Mouse (Mus musculus) C2C12 (cell line): ENCODE data around the gene Psmd11. TPM values are rescaled to one million over a fixed set of nuclear protein-coding genes. Genes with fewer than 3 reads are reported as not detected.

Source experiments
- H3K27me3 ChIP-seq: one replicate; pipeline ENCODE4 v1.6.1; 2011; ENCODE audit not compliant: control insufficient read depth, insufficient read depth, insufficient read length
- H3K36me3 ChIP-seq: one replicate; pipeline ENCODE4 v1.6.1; 2011; ENCODE audit not compliant: control insufficient read depth, insufficient read depth
- H3K4me3 ChIP-seq: one replicate; pipeline ENCODE4 v1.5.1; 2011; ENCODE audit warnings: mild to moderate bottlenecking, control low read depth; ENCODE audit not compliant: poor library complexity, insufficient read depth, severe bottlenecking
- H3K79me2 ChIP-seq: one replicate; pipeline ENCODE4 v1.6.1; 2011; ENCODE audit not compliant: control insufficient read depth, insufficient read depth
- H3K79me3 ChIP-seq: one replicate; pipeline ENCODE4 v1.6.1; 2011; ENCODE audit warnings: low read depth, control low read depth
- H3ac ChIP-seq: one replicate; pipeline ENCODE3; 2011; ENCODE audit warnings: low read depth; ENCODE audit not compliant: control insufficient read depth, insufficient read length
- CEBPB ChIP-seq: IDR thresholded peaks from one replicate; pipeline ENCODE4 v1.6.1; 2011; ENCODE audit warnings: low read depth, mild to moderate bottlenecking, control low read depth, moderate library complexity
- CTCF ChIP-seq: IDR thresholded peaks from one replicate; pipeline ENCODE4 v1.5.1; 2011; ENCODE audit not compliant: control insufficient read depth, insufficient read depth, insufficient read length
- FOSL1 ChIP-seq: IDR thresholded peaks from one replicate; pipeline ENCODE4 v1.8.0; 2011; ENCODE audit warnings: mild to moderate bottlenecking, low read length; ENCODE audit not compliant: poor library complexity, insufficient read depth, severe bottlenecking
- MAX ChIP-seq: IDR thresholded peaks from one replicate; pipeline ENCODE4 v1.6.1; 2011; ENCODE audit warnings: mild to moderate bottlenecking, control low read depth
- MYOD1 ChIP-seq: IDR thresholded peaks from one replicate; pipeline ENCODE4 v1.6.1; 2011; ENCODE audit warnings: low read depth; ENCODE audit not compliant: control insufficient read depth, insufficient read length
- MYOG ChIP-seq: IDR thresholded peaks from one replicate; pipeline ENCODE4 v1.6.1; 2011; ENCODE audit not compliant: control insufficient read depth, insufficient read length; ENCODE audit errors: extremely low read depth
- USF1 ChIP-seq: IDR thresholded peaks from one replicate; pipeline ENCODE4 v1.6.1; 2011; ENCODE audit warnings: low read depth, mild to moderate bottlenecking, control low read depth, moderate library complexity
- polyA plus RNA-seq: library from polyadenylated mRNA; unstranded; fragments of >200 nt; fragmentation: generic; extraction: Trizol; gene quantifications from one replicate; pipeline ENCODE4 v1.2.1, GENCODE M21; 2012; ENCODE audit warnings: missing spikeins

Gene Psmd11
- polyA plus RNA-seq, 1 experiment = 82.9 TPM

- Histone ChIP-seq H3K4me3 (no peak overlapping the region), H3K79me2 (no peaks in the 10 kb centered on the region), H3K79me3 (no peaks in the 10 kb centered on the region), H3K27me3 (no peaks in the 10 kb centered on the region), H3K36me3 (no peaks in the 10 kb centered on the region), H3ac (peak overlapping the region; percentile 59)
- TF ChIP-seq CEBPB (no peak), FOSL1 (no peak), USF1 (no peak), MYOD1 (peak; percentile 65), MYOG (no peak)
These were observed 70.1 kb downstream of the Psmd11 start for GRCm38 (mm10) chr11:80498328-80499070.

- H3K27me3 ChIP-seq = no peaks in the 10 kb centered on the region
- H3K4me3 ChIP-seq = no peak overlapping the region
- H3K79me3 ChIP-seq = no peaks in the 10 kb centered on the region
- H3K36me3 ChIP-seq = no peaks in the 10 kb centered on the region
- H3ac ChIP-seq = no peak overlapping the region
- H3K79me2 ChIP-seq = no peaks in the 10 kb centered on the region
- no peak for TF ChIP-seq USF1
- peak; percentile 64 for TF ChIP-seq MAX
- TF ChIP-seq CTCF = no peak
- peak; percentile 89 for TF ChIP-seq MYOD1
- no peak for TF ChIP-seq CEBPB
- no peak for TF ChIP-seq FOSL1
These were observed 71.1 kb downstream of the Psmd11 start for GRCm38 (mm10) chr11:80499550-80499952.

GRCm38 (mm10) chr11:80503281-80503680 is 74.9 kb downstream of the Psmd11 start:
- Histone ChIP-seq H3K36me3 (no peaks in the 10 kb centered on the region), H3ac (no peak overlapping the region), H3K79me3 (no peaks in the 10 kb centered on the region), H3K27me3 (no peaks in the 10 kb centered on the region), H3K79me2 (no peaks in the 10 kb centered on the region), H3K4me3 (no peak overlapping the region)
- TF ChIP-seq MYOD1 = no peak
- TF ChIP-seq MYOG = no peak
- TF ChIP-seq USF1 = no peak
- no peak for TF ChIP-seq MAX
- TF ChIP-seq CEBPB = no peak
- TF ChIP-seq CTCF = no peak
- no peak for TF ChIP-seq FOSL1

- Histone ChIP-seq H3K79me3 (no peaks in the 10 kb centered on the region), H3K27me3 (no peaks in the 10 kb centered on the region), H3K4me3 (no peak overlapping the region), H3K79me2 (no peaks in the 10 kb centered on the region), H3ac (no peak overlapping the region), H3K36me3 (no peaks in the 10 kb centered on the region)
- TF ChIP-seq USF1 (no peak), MYOG (no peak), MAX (no peak), MYOD1 (no peak), CEBPB (no peak), FOSL1 (no peak), CTCF (no peak)
These were observed 75.5 kb downstream of the Psmd11 start for GRCm38 (mm10) chr11:80503726-80504452.

GRCm38 (mm10) chr11:80504519-80505385 is 76.3 kb downstream of the Psmd11 start:
- H3K27me3 ChIP-seq = no peaks in the 10 kb centered on the region
- H3K4me3 ChIP-seq = no peak overlapping the region
- H3K79me2 ChIP-seq = no peaks in the 10 kb centered on the region
- H3K79me3 ChIP-seq = no peaks in the 10 kb centered on the region
- TF ChIP-seq MYOD1 (peak; percentile 50), USF1 (no peak)
- no peak overlapping the region for H3ac ChIP-seq
- no peaks in the 10 kb centered on the region for H3K36me3 ChIP-seq
